Mouse (Mus musculus): ENCODE measurements around the gene Gm42957. TPM values are rescaled to one million over a fixed set of nuclear protein-coding genes. Genes with fewer than 3 reads are reported as not detected.

Gene Gm42957
- 0.06 and 0.10 TPM in 2 replicates for polyA plus RNA-seq (2015; fragmentation: Nextera tagmentation; extraction: Ambion mirVana)

GRCm38 (mm10) chr3:96634928-96635879, at the start of gene Gm42957, which contains the start of gene Pex11b:
Gm42957 (plus strand) TSS chr3:96635474.
Pex11b (plus strand) TSS chr3:96635376.
- peaks cover 24% of the 10 kb centered on the region for H3K36me3 ChIP-seq (ENCODE audit: control insufficient read depth, insufficient read depth, low read length)

GRCm38 (mm10) chr3:96590657-96591056, 44.6 kb upstream of the Gm42957 start:
- H3K27ac ChIP-seq (ENCODE audit: low read depth, low read length): no peak overlapping the region
- ATAC-seq: no peak
- H3K4me2 ChIP-seq (ENCODE audit: low read length): no peak overlapping the region
- no peaks in the 10 kb centered on the region for H3K27me3 ChIP-seq (replicated peaks; ENCODE audit: control insufficient read depth, insufficient read depth, low read length)
- no peak overlapping the region for H3K9ac ChIP-seq (ENCODE audit: low read depth, low read length)
- peaks cover 14% of the 10 kb centered on the region for H3K4me1 ChIP-seq (ENCODE audit: control insufficient read depth, insufficient read depth, low read depth, low read length)
- 84% methylated on average over 4 of the region's 4 CpGs for WGBS
- no peaks in the 10 kb centered on the region for H3K9me3 ChIP-seq (ENCODE audit: control insufficient read depth, low read length)
- no peak overlapping the region for H3K4me3 ChIP-seq (ENCODE audit: low read length)
- no peaks in the 10 kb centered on the region for H3K36me3 ChIP-seq (ENCODE audit: control insufficient read depth, insufficient read depth, low read length)

More at GRCm38 (mm10) chr3:96634928-96635879, at the start of gene Gm42957, which contains the start of gene Pex11b:
- no peaks in the 10 kb centered on the region for H3K9me3 ChIP-seq (ENCODE audit: control insufficient read depth, low read length)
- no peaks in the 10 kb centered on the region for H3K27me3 ChIP-seq (replicated peaks; ENCODE audit: control insufficient read depth, insufficient read depth, low read length)
- peak; percentile 90 for ATAC-seq
- H3K9ac ChIP-seq (ENCODE audit: low read depth, low read length): peak within 1 kb of the TSS; percentile 92
- peak within 1 kb of the TSS; percentile 79 for H3K4me2 ChIP-seq (ENCODE audit: low read length)
- peak within 1 kb of the TSS; percentile 85 for H3K27ac ChIP-seq (ENCODE audit: low read depth, low read length)
- H3K4me3 ChIP-seq (ENCODE audit: low read length): peak within 1 kb of the TSS; percentile 81
- peaks cover 21% of the 10 kb centered on the region for H3K4me1 ChIP-seq (ENCODE audit: control insufficient read depth, insufficient read depth, low read depth, low read length)
- WGBS: 2% methylated on average over 60 of the region's 60 CpGs

GRCm38 (mm10) chr3:96593374-96593773, 41.9 kb upstream of the Gm42957 start:
- Histone ChIP-seq H3K9me3 (ENCODE audit: control insufficient read depth, low read length) (no peaks in the 10 kb centered on the region), H3K27me3 (replicated peaks; ENCODE audit: control insufficient read depth, insufficient read depth, low read length) (no peaks in the 10 kb centered on the region), H3K27ac (ENCODE audit: low read depth, low read length) (peak overlapping the region; percentile 83), H3K4me2 (ENCODE audit: low read length) (peak overlapping the region; percentile 85), H3K4me3 (ENCODE audit: low read length) (peak overlapping the region; percentile 55), H3K36me3 (ENCODE audit: control insufficient read depth, insufficient read depth, low read length) (no peaks in the 10 kb centered on the region), H3K9ac (ENCODE audit: low read depth, low read length) (peak overlapping the region; percentile 68), H3K4me1 (ENCODE audit: control insufficient read depth, insufficient read depth, low read depth, low read length) (peaks cover 35% of the 10 kb centered on the region)
- no peak for ATAC-seq
- under 1% methylated on average over 10 of the region's 10 CpGs for WGBS

- peak within 1 kb of the TSS; percentile 85 for H3K4me2 ChIP-seq (ENCODE audit: low read length)
- peak within 1 kb of the TSS; percentile 68 for H3K9ac ChIP-seq (ENCODE audit: low read depth, low read length)
- H3K4me3 ChIP-seq (ENCODE audit: low read length): peak within 1 kb of the TSS; percentile 55
- H3K4me1 ChIP-seq (ENCODE audit: control insufficient read depth, insufficient read depth, low read depth, low read length): peaks cover 41% of the 10 kb centered on the region
- peak within 1 kb of the TSS; percentile 83 for H3K27ac ChIP-seq (ENCODE audit: low read depth, low read length)
- no peaks in the 10 kb centered on the region for H3K36me3 ChIP-seq (ENCODE audit: control insufficient read depth, insufficient read depth, low read length)
- 0% methylated on average over 38 of the region's 38 CpGs for WGBS
- no peaks in the 10 kb centered on the region for H3K27me3 ChIP-seq (replicated peaks; ENCODE audit: control insufficient read depth, insufficient read depth, low read length)
- ATAC-seq: peak; percentile 91
- no peaks in the 10 kb centered on the region for H3K9me3 ChIP-seq (ENCODE audit: control insufficient read depth, low read length)
Measured at GRCm38 (mm10) chr3:96593790-96594560, 41.3 kb upstream of the Gm42957 start, which contains the start of gene Polr3gl. Polr3gl (minus strand) TSS chr3:96594181.

- H3K4me2 ChIP-seq (ENCODE audit: low read length): no peak overlapping the region
- H3K27me3 ChIP-seq (replicated peaks; ENCODE audit: control insufficient read depth, insufficient read depth, low read length): no peaks in the 10 kb centered on the region
- no peak overlapping the region for H3K27ac ChIP-seq (ENCODE audit: low read depth, low read length)
- no peak overlapping the region for H3K9ac ChIP-seq (ENCODE audit: low read depth, low read length)
- no peaks in the 10 kb centered on the region for H3K36me3 ChIP-seq (ENCODE audit: control insufficient read depth, insufficient read depth, low read length)
- WGBS: 85% methylated on average over 5 of the region's 5 CpGs
- no peak overlapping the region for H3K4me3 ChIP-seq (ENCODE audit: low read length)
- peaks cover 48% of the 10 kb centered on the region for H3K4me1 ChIP-seq (ENCODE audit: control insufficient read depth, insufficient read depth, low read depth, low read length)
- H3K9me3 ChIP-seq (ENCODE audit: control insufficient read depth, low read length): no peaks in the 10 kb centered on the region
- no peak for ATAC-seq
Measured at GRCm38 (mm10) chr3:96594851-96595250, 40.4 kb upstream of the Gm42957 start.

GRCm38 (mm10) chr3:96595661-96596060, 39.6 kb upstream of the Gm42957 start:
- ATAC-seq: no peak
- no peaks in the 10 kb centered on the region for H3K36me3 ChIP-seq (ENCODE audit: control insufficient read depth, insufficient read depth, low read length)
- no peaks in the 10 kb centered on the region for H3K27me3 ChIP-seq (replicated peaks; ENCODE audit: control insufficient read depth, insufficient read depth, low read length)
- WGBS: 27% methylated on average over 6 of the region's 6 CpGs
- no peaks in the 10 kb centered on the region for H3K9me3 ChIP-seq (ENCODE audit: control insufficient read depth, low read length)
- H3K27ac ChIP-seq (ENCODE audit: low read depth, low read length): peak overlapping the region; percentile 77
- H3K9ac ChIP-seq (ENCODE audit: low read depth, low read length): peak overlapping the region; percentile 80; the same call in 1 of the 2 replicates
- H3K4me3 ChIP-seq (ENCODE audit: low read length): peak overlapping the region; percentile 59
- peak overlapping the region; percentile 99 for H3K4me2 ChIP-seq (ENCODE audit: low read length)
- peaks cover 56% of the 10 kb centered on the region for H3K4me1 ChIP-seq (ENCODE audit: control insufficient read depth, insufficient read depth, low read depth, low read length)

GRCm38 (mm10) chr3:96596228-96596707, 39.0 kb upstream of the Gm42957 start, which contains the start of gene Ankrd34a:
Ankrd34a (plus strand) TSS chr3:96596636.
- WGBS: 2% methylated on average over 21 of the region's 23 CpGs
- Histone ChIP-seq H3K4me2 (ENCODE audit: low read length) (peak within 1 kb of the TSS; percentile 99), H3K4me1 (ENCODE audit: control insufficient read depth, insufficient read depth, low read depth, low read length) (peaks cover 57% of the 10 kb centered on the region), H3K36me3 (ENCODE audit: control insufficient read depth, insufficient read depth, low read length) (no peaks in the 10 kb centered on the region), H3K4me3 (ENCODE audit: low read length) (peak within 1 kb of the TSS; percentile 59), H3K27ac (ENCODE audit: low read depth, low read length) (peak within 1 kb of the TSS; percentile 77), H3K9ac (ENCODE audit: low read depth, low read length) (peak within 1 kb of the TSS; percentile 80), H3K9me3 (ENCODE audit: control insufficient read depth, low read length) (no peaks in the 10 kb centered on the region), H3K27me3 (replicated peaks; ENCODE audit: control insufficient read depth, insufficient read depth, low read length) (no peaks in the 10 kb centered on the region)
- peak; percentile 6; the same call in 1 of the 2 replicates for ATAC-seq

- ATAC-seq: no peak
- Histone ChIP-seq H3K27me3 (replicated peaks; ENCODE audit: control insufficient read depth, insufficient read depth, low read length) (no peaks in the 10 kb centered on the region), H3K4me1 (ENCODE audit: control insufficient read depth, insufficient read depth, low read depth, low read length) (peaks cover 57% of the 10 kb centered on the region), H3K36me3 (ENCODE audit: control insufficient read depth, insufficient read depth, low read length) (no peaks in the 10 kb centered on the region), H3K27ac (ENCODE audit: low read depth, low read length) (peak overlapping the region; percentile 77), H3K9me3 (ENCODE audit: control insufficient read depth, low read length) (no peaks in the 10 kb centered on the region), H3K4me2 (ENCODE audit: low read length) (peak overlapping the region; percentile 99), H3K4me3 (ENCODE audit: low read length) (peak overlapping the region; percentile 59), H3K9ac (ENCODE audit: low read depth, low read length) (peak overlapping the region; percentile 80)
- WGBS: 2% methylated on average over 11 of the region's 12 CpGs
Measured at GRCm38 (mm10) chr3:96596855-96597254, 38.4 kb upstream of the Gm42957 start.
